8 mouse cellular contexts compared by ENCODE assay signal in genomic region chr17:53567346-53568101, GRCm38 (mm10). TPM values are rescaled to one million over a fixed set of nuclear protein-coding genes. Genes with fewer than 3 reads are reported as not detected.
DNase-seq lines count a peak whose midpoint lies in the region; ATAC-seq lines count a peak whose summit lies in the region.

No protein-coding gene starts in this region.

- H3K27me3 ChIP-seq in heart, embryonic 11.5 days (ENCODE audit: control insufficient read depth, insufficient read depth, low read length), result no peaks in the 10 kb centered on the region
- H3K27me3 ChIP-seq in kidney, embryonic 15.5 days, result no peaks in the 10 kb centered on the region
- H3K27me3 ChIP-seq in liver, embryonic 16.5 days (ENCODE audit: control insufficient read depth, insufficient read depth, low read depth, low read length), result no peaks in the 10 kb centered on the region
- H3K27me3 ChIP-seq in neural tube, embryonic 13.5 days, result no peaks in the 10 kb centered on the region

- no peaks in the 10 kb centered on the region for H3K9me3 ChIP-seq in heart, embryonic 11.5 days (replicated peaks; ENCODE audit: control insufficient read depth, low read length)
- no peaks in the 10 kb centered on the region for H3K9me3 ChIP-seq in kidney, embryonic 15.5 days (replicated peaks)
- no peaks in the 10 kb centered on the region for H3K9me3 ChIP-seq in liver, embryonic 16.5 days (replicated peaks; ENCODE audit: control insufficient read depth, low read length)
- no peaks in the 10 kb centered on the region for H3K9me3 ChIP-seq in neural tube, embryonic 13.5 days

- peak overlapping the region; percentile 79 for H3K4me3 ChIP-seq in heart, embryonic 11.5 days (ENCODE audit: low read depth, low read length)
- H3K4me3 ChIP-seq in kidney, embryonic 15.5 days (replicated peaks), result peak overlapping the region; percentile 88
- peak overlapping the region; percentile 81 for H3K4me3 ChIP-seq in liver, embryonic 16.5 days (ENCODE audit: low read depth, low read length)
- peak overlapping the region; percentile 89 for H3K4me3 ChIP-seq in neural tube, embryonic 13.5 days

- peaks cover 22% of the 10 kb centered on the region for H3K4me1 ChIP-seq in heart, embryonic 11.5 days (ENCODE audit: control insufficient read depth, insufficient read depth, low read length)
- H3K4me1 ChIP-seq in kidney, embryonic 15.5 days, result peaks cover 34% of the 10 kb centered on the region
- H3K4me1 ChIP-seq in liver, embryonic 16.5 days (ENCODE audit: control insufficient read depth, low read depth, low read length), result peaks cover 33% of the 10 kb centered on the region
- peaks cover 32% of the 10 kb centered on the region for H3K4me1 ChIP-seq in neural tube, embryonic 13.5 days (replicated peaks)

- peak overlapping the region; percentile 98 for H3K27ac ChIP-seq in heart, embryonic 11.5 days (ENCODE audit: low read depth, low read length)
- peak overlapping the region; percentile 93 for H3K27ac ChIP-seq in kidney, embryonic 15.5 days
- H3K27ac ChIP-seq in liver, embryonic 16.5 days (ENCODE audit: low read length), result peak overlapping the region; percentile 95
- peak overlapping the region; percentile 97 for H3K27ac ChIP-seq in neural tube, embryonic 13.5 days (replicated peaks)

- WGBS in heart, embryonic 11.5 days (ENCODE audit: insufficient replicate concordance), result under 1% methylated on average over 48 of the region's 67 CpGs
- WGBS in kidney, embryonic 15.5 days, result under 1% methylated on average over 56 of the region's 67 CpGs
- under 1% methylated on average over 56 of the region's 67 CpGs for WGBS in liver, embryonic 16.5 days (ENCODE audit: insufficient replicate concordance)
- WGBS in neural tube, embryonic 13.5 days, result under 1% methylated on average over 67 of the region's 67 CpGs

- H3K9ac ChIP-seq in heart, embryonic 11.5 days (ENCODE audit: low read depth, low read length), result peak overlapping the region; percentile 95
- H3K9ac ChIP-seq in kidney, embryonic 15.5 days, result peak overlapping the region; percentile 90
- H3K9ac ChIP-seq in liver, embryonic 16.5 days (ENCODE audit: low read depth, low read length), result peak overlapping the region; percentile 93
- H3K9ac ChIP-seq in neural tube, embryonic 13.5 days, result peak overlapping the region; percentile 96

- peak overlapping the region; percentile 96 for H3K4me2 ChIP-seq in heart, embryonic 11.5 days
- peak overlapping the region; percentile 98 for H3K4me2 ChIP-seq in kidney, embryonic 15.5 days
- peak overlapping the region; percentile 85 for H3K4me2 ChIP-seq in liver, embryonic 16.5 days (ENCODE audit: low read depth, low read length)
- H3K4me2 ChIP-seq in neural tube, embryonic 13.5 days, result peak overlapping the region; percentile 84

- DNase-seq in 3134 (ENCODE audit: extremely low read depth, insufficient read length, low spot score), result peak; percentile 69
- peak; percentile 64 to 68 for DNase-seq in adrenal gland, adult 18-20 months (ENCODE audit: low spot score in 2 of 2)
- peak; percentile 70 for DNase-seq in embryo, embryonic 9.5 days (ENCODE audit: extremely low spot score)
- DNase-seq in testis, postnatal 14 days (ENCODE audit: low spot score), result peak; percentile 35

- H3K36me3 ChIP-seq in heart, embryonic 11.5 days (ENCODE audit: control insufficient read depth, insufficient read depth, low read length), result no peaks in the 10 kb centered on the region
- no peaks in the 10 kb centered on the region for H3K36me3 ChIP-seq in kidney, embryonic 15.5 days
- no peaks in the 10 kb centered on the region for H3K36me3 ChIP-seq in liver, embryonic 16.5 days (ENCODE audit: control insufficient read depth, insufficient read depth)
- H3K36me3 ChIP-seq in neural tube, embryonic 13.5 days, result no peaks in the 10 kb centered on the region

- ATAC-seq in heart, embryonic 11.5 days (replicated peaks; ENCODE audit: insufficient number of reproducible peaks, low FRiP score, low TSS enrichment), result peak; percentile 62
- peak; percentile 61 for ATAC-seq in kidney, embryonic 15.5 days (replicated peaks; ENCODE audit: low FRiP score)
- ATAC-seq in liver, embryonic 16.5 days (ENCODE audit: low read depth), result peak; percentile 45
- ATAC-seq in neural tube, embryonic 13.5 days (ENCODE audit: low read depth), result peak; percentile 78

RNA-seq across cellular contexts. Expression of gene Kat2b, which starts 0.9 kb away (rescaled TPM):
- total RNA-seq in adrenal gland, adult 18-20 months (2021), result 10 to 100 TPM; 50.8 to 85.6 TPM
- polyA plus RNA-seq in heart, embryonic 11.5 days (2014; fragmentation: Nextera tagmentation; extraction: Ambion mirVana), result 11.0 and 14.0 TPM in 2 replicates
- 3.8 and 4.4 TPM in 2 replicates for polyA plus RNA-seq in kidney, embryonic 15.5 days (2015; fragmentation: Nextera tagmentation; extraction: Ambion mirVana)
- 5.2 and 5.3 TPM in 2 replicates for polyA plus RNA-seq in liver, embryonic 16.5 days (2015; fragmentation: Nextera tagmentation; extraction: Ambion mirVana)
- polyA plus RNA-seq in neural tube, embryonic 13.5 days (2015; fragmentation: Nextera tagmentation; extraction: Ambion mirVana), result 6.4 and 7.3 TPM in 2 replicates

RNA-seq across cellular contexts. Expression of gene Pp2d1, which starts 28.3 kb away (rescaled TPM):
- total RNA-seq in adrenal gland, adult 18-20 months (2021), result not detected
- 0.32 and 0.33 TPM in 2 replicates for polyA plus RNA-seq in heart, embryonic 11.5 days (2014; fragmentation: Nextera tagmentation; extraction: Ambion mirVana)
- 0.17 and 0.21 TPM in 2 replicates for polyA plus RNA-seq in kidney, embryonic 15.5 days (2015; fragmentation: Nextera tagmentation; extraction: Ambion mirVana)
- 0.06 and 0.08 TPM in 2 replicates for polyA plus RNA-seq in liver, embryonic 16.5 days (2015; fragmentation: Nextera tagmentation; extraction: Ambion mirVana)
- polyA plus RNA-seq in neural tube, embryonic 13.5 days (2015; fragmentation: Nextera tagmentation; extraction: Ambion mirVana), result 0.18 and 0.31 TPM in 2 replicates

Comparison
In these comparisons a context has a peak if more than half of its experiments do, and no peak if none do; other contexts are left out.
1. Peak in every context shown above with its lines: DNase-seq, ATAC-seq, H3K4me3 ChIP-seq and H3K27ac ChIP-seq.